Mouse (Mus musculus): ENCODE measurements around the gene Ptma. TPM values are rescaled to one million over a fixed set of nuclear protein-coding genes. Genes with fewer than 3 reads are reported as not detected.
"Not testable (repeated sequence)": the region's sequence is repeated elsewhere in the genome, so short reads cannot be mapped to it uniquely, and the experiment has no call there.

Ptma gene
- total RNA-seq, 2 experiments from 2014 or later: 359 to 366 TPM

- intact Hi-C loops (cut with DNase I): no loop called here
- no peak for DNase-seq (ENCODE audit: low spot score in 2 of 2)
Observed at GRCm38 (mm10) chr1:86530871-86531546, 4.5 kb downstream of the Ptma start.

GRCm38 (mm10) chr1:86531547-86532321 is 5.2 kb downstream of the Ptma start:
- DNase-seq (ENCODE audit: low spot score in 2 of 2): no peak
- intact Hi-C loops (cut with DNase I): loop anchor here (1.0 kb wide), 2 partner anchors 30 to 91 kb away; no protein-coding TSS in a partner anchor

GRCm38 (mm10) chr1:86532362-86533051 is 6.0 kb downstream of the Ptma start:
- intact Hi-C loops (cut with DNase I): loop anchor here (1.0 kb wide), 2 partner anchors 31 to 92 kb away; no protein-coding TSS in a partner anchor
- DNase-seq (ENCODE audit: low spot score in 2 of 2): peak; percentile 93 to 96

GRCm38 (mm10) chr1:86533411-86534130 is 7.0 kb downstream of the Ptma start:
- intact Hi-C loops (cut with DNase I): no loop called here
- peak; percentile 59 to 87 for DNase-seq (ENCODE audit: low spot score in 2 of 2)

GRCm38 (mm10) chr1:86538383-86538782 is 11.9 kb downstream of the Ptma start:
- intact Hi-C loops (cut with DNase I): no loop called here
- no peak for DNase-seq (ENCODE audit: low spot score in 2 of 2)

GRCm38 (mm10) chr1:86539583-86539982 is 13.1 kb downstream of the Ptma start:
- intact Hi-C loops (cut with DNase I); DNase-seq (ENCODE audit: low spot score in 2 of 2): not testable (repeated sequence)

GRCm38 (mm10) chr1:86542584-86542983 is 16.1 kb downstream of the Ptma start:
- intact Hi-C loops (cut with DNase I): no loop called here
- DNase-seq (ENCODE audit: low spot score in 2 of 2): no peak

- intact Hi-C loops (cut with DNase I): no loop called here
- DNase-seq (ENCODE audit: low spot score in 2 of 2): no peak
Observed at GRCm38 (mm10) chr1:86546797-86547196, 20.3 kb downstream of the Ptma start.

GRCm38 (mm10) chr1:86551299-86551698 is 24.8 kb downstream of the Ptma start:
- intact Hi-C loops (cut with DNase I): no loop called here
- no peak for DNase-seq (ENCODE audit: low spot score in 2 of 2)

- intact Hi-C loops (cut with DNase I): no loop called here
Observed at GRCm38 (mm10) chr1:86551877-86552276, 25.4 kb downstream of the Ptma start.

GRCm38 (mm10) chr1:86555665-86556064 is 29.1 kb downstream of the Ptma start:
- no peak for DNase-seq (ENCODE audit: low spot score in 2 of 2)
- intact Hi-C loops (cut with DNase I): no loop called here

More at GRCm38 (mm10) chr1:86551877-86552276, 25.4 kb downstream of the Ptma start:
- no peak for DNase-seq (ENCODE audit: low spot score in 2 of 2)

GRCm38 (mm10) chr1:86557872-86558271 is 31.3 kb downstream of the Ptma start:
- intact Hi-C loops (cut with DNase I): no loop called here
- no peak for DNase-seq (ENCODE audit: low spot score in 2 of 2)

- DNase-seq (ENCODE audit: low spot score in 2 of 2): no peak
- intact Hi-C loops (cut with DNase I): no loop called here
Observed at GRCm38 (mm10) chr1:86559232-86559631, 32.7 kb downstream of the Ptma start.

- intact Hi-C loops (cut with DNase I): no loop called here
- DNase-seq (ENCODE audit: low spot score in 2 of 2): no peak
Observed at GRCm38 (mm10) chr1:86562663-86563062, 36.1 kb downstream of the Ptma start.

GRCm38 (mm10) chr1:86568409-86568808 is 41.9 kb downstream of the Ptma start:
- intact Hi-C loops (cut with DNase I): no loop called here
- DNase-seq (ENCODE audit: low spot score in 2 of 2): no peak

GRCm38 (mm10) chr1:86569292-86569860 is 42.9 kb downstream of the Ptma start:
- intact Hi-C loops (cut with DNase I): no loop called here
- DNase-seq (ENCODE audit: low spot score in 2 of 2): no peak

- intact Hi-C loops (cut with DNase I): no loop called here
- no peak for DNase-seq (ENCODE audit: low spot score in 2 of 2)
Observed at GRCm38 (mm10) chr1:86571381-86571780, 44.9 kb downstream of the Ptma start.

GRCm38 (mm10) chr1:86571941-86572340 is 45.4 kb downstream of the Ptma start:
- peak in 1 of 2 experiments; percentile 28 for DNase-seq (ENCODE audit: low spot score in 2 of 2)

More at GRCm38 (mm10) chr1:86571941-86572340, 45.4 kb downstream of the Ptma start:
- intact Hi-C loops (cut with DNase I): no loop called here
